Mouse (Mus musculus): ENCODE data around the gene Nfkb1. TPM values are rescaled to one million over a fixed set of nuclear protein-coding genes. Genes with fewer than 3 reads are reported as not detected.
A peak's percentile ranks its signal among the peaks of the same experiment; 100 is the strongest.

Nfkb1 gene
- total and polyA plus RNA-seq, 2 experiments from 2014 or later = 4.2 to 26.2 TPM

GRCm38 (mm10) chr3:135628706-135629169 is 62.6 kb downstream of the Nfkb1 start:
- DNase-seq (ENCODE audit: low spot score) = no peak
- Histone ChIP-seq H3K9ac (replicated peaks; ENCODE audit: low read length, poor library complexity, severe bottlenecking) (no peak overlapping the region), H3K9me3 (ENCODE audit: low read length) (no peaks in the 10 kb centered on the region), H3K27me3 (ENCODE audit: insufficient read depth, low read length) (no peaks in the 10 kb centered on the region), H3K4me2 (ENCODE audit: low read depth, low read length, poor library complexity, severe bottlenecking) (no peak overlapping the region), H3K4me3 (ENCODE audit: low read depth, low read length) (no peak overlapping the region), H3K27ac (ENCODE audit: low read depth, low read length) (no peak overlapping the region), H3K36me3 (ENCODE audit: insufficient read depth, low read length) (peaks cover 14% of the 10 kb centered on the region), H3K4me1 (ENCODE audit: insufficient read depth, low read length) (no peaks in the 10 kb centered on the region)
- ATAC-seq (ENCODE audit: low FRiP score) = no peak
- TF ChIP-seq CTCF (IDR thresholded peaks at IDR 0.05) = no peak
- WGBS = 87% methylated on average over 9 of the region's 9 CpGs

GRCm38 (mm10) chr3:135628000-135628705 is 63.2 kb downstream of the Nfkb1 start:
- ATAC-seq (ENCODE audit: low FRiP score) = no peak
- Histone ChIP-seq H3K9ac (replicated peaks; ENCODE audit: low read length, poor library complexity, severe bottlenecking) (no peak overlapping the region), H3K27me3 (ENCODE audit: insufficient read depth, low read length) (no peaks in the 10 kb centered on the region), H3K36me3 (ENCODE audit: insufficient read depth, low read length) (peaks cover 14% of the 10 kb centered on the region), H3K27ac (ENCODE audit: low read depth, low read length) (no peak overlapping the region), H3K4me3 (ENCODE audit: low read depth, low read length) (no peak overlapping the region), H3K9me3 (ENCODE audit: low read length) (no peaks in the 10 kb centered on the region), H3K4me2 (ENCODE audit: low read depth, low read length, poor library complexity, severe bottlenecking) (no peak overlapping the region), H3K4me1 (ENCODE audit: insufficient read depth, low read length) (no peaks in the 10 kb centered on the region)
- DNase-seq (ENCODE audit: low spot score) = no peak
- TF ChIP-seq CTCF (IDR thresholded peaks at IDR 0.05) = no peak
- 91% methylated on average over 9 of the region's 9 CpGs for WGBS

- H3K27me3 ChIP-seq (ENCODE audit: insufficient read depth, low read length) = no peaks in the 10 kb centered on the region
- no peak overlapping the region for H3K27ac ChIP-seq (ENCODE audit: low read depth, low read length)
- H3K4me2 ChIP-seq (ENCODE audit: low read depth, low read length, poor library complexity, severe bottlenecking) = no peak overlapping the region
- DNase-seq (ENCODE audit: low spot score) = no peak
- WGBS = 98% methylated on average over 2 of the region's 2 CpGs
- no peak for ATAC-seq (ENCODE audit: low FRiP score)
- H3K4me1 ChIP-seq (ENCODE audit: insufficient read depth, low read length) = no peaks in the 10 kb centered on the region
- no peaks in the 10 kb centered on the region for H3K9me3 ChIP-seq (ENCODE audit: low read length)
- TF ChIP-seq CTCF (IDR thresholded peaks at IDR 0.05) = no peak
- H3K9ac ChIP-seq (replicated peaks; ENCODE audit: low read length, poor library complexity, severe bottlenecking) = no peak overlapping the region
- peaks cover 14% of the 10 kb centered on the region for H3K36me3 ChIP-seq (ENCODE audit: insufficient read depth, low read length)
- no peak overlapping the region for H3K4me3 ChIP-seq (ENCODE audit: low read depth, low read length)
Measured at GRCm38 (mm10) chr3:135625290-135625689, 66.1 kb downstream of the Nfkb1 start.

GRCm38 (mm10) chr3:135616730-135617129 is 74.6 kb downstream of the Nfkb1 start:
- no peak overlapping the region for H3K4me3 ChIP-seq (ENCODE audit: low read depth, low read length)
- H3K9me3 ChIP-seq (ENCODE audit: low read length) = no peaks in the 10 kb centered on the region
- no peak for TF ChIP-seq CTCF (IDR thresholded peaks at IDR 0.05)
- 89% methylated on average over 7 of the region's 7 CpGs for WGBS
- no peak for DNase-seq (ENCODE audit: low spot score)
- no peaks in the 10 kb centered on the region for H3K27me3 ChIP-seq (ENCODE audit: insufficient read depth, low read length)
- H3K27ac ChIP-seq (ENCODE audit: low read depth, low read length) = no peak overlapping the region
- no peak for ATAC-seq (ENCODE audit: low FRiP score)
- no peaks in the 10 kb centered on the region for H3K4me1 ChIP-seq (ENCODE audit: insufficient read depth, low read length)
- peaks cover 44% of the 10 kb centered on the region for H3K36me3 ChIP-seq (ENCODE audit: insufficient read depth, low read length)
- H3K4me2 ChIP-seq (ENCODE audit: low read depth, low read length, poor library complexity, severe bottlenecking) = no peak overlapping the region
- no peak overlapping the region for H3K9ac ChIP-seq (replicated peaks; ENCODE audit: low read length, poor library complexity, severe bottlenecking)

GRCm38 (mm10) chr3:135614376-135614775 is 77.0 kb downstream of the Nfkb1 start:
- Histone ChIP-seq H3K4me3 (ENCODE audit: low read depth, low read length) (no peak overlapping the region), H3K9ac (replicated peaks; ENCODE audit: low read length, poor library complexity, severe bottlenecking) (no peak overlapping the region), H3K4me2 (ENCODE audit: low read depth, low read length, poor library complexity, severe bottlenecking) (no peak overlapping the region), H3K36me3 (ENCODE audit: insufficient read depth, low read length) (peaks cover 44% of the 10 kb centered on the region), H3K27ac (ENCODE audit: low read depth, low read length) (no peak overlapping the region), H3K4me1 (ENCODE audit: insufficient read depth, low read length) (0 out of 2 replicates have a peak, but pooled peaks cover 4% of the 10 kb centered on the region), H3K27me3 (ENCODE audit: insufficient read depth, low read length) (no peaks in the 10 kb centered on the region), H3K9me3 (ENCODE audit: low read length) (no peaks in the 10 kb centered on the region)
- DNase-seq (ENCODE audit: low spot score) (no peak), ATAC-seq (ENCODE audit: low FRiP score) (no peak)
- WGBS = 61% methylated on average over 3 of the region's 3 CpGs
- TF ChIP-seq CTCF (IDR thresholded peaks at IDR 0.05) = no peak

GRCm38 (mm10) chr3:135610221-135610620 is 81.1 kb downstream of the Nfkb1 start:
- 20% methylated on average over 3 of the region's 3 CpGs for WGBS
- Histone ChIP-seq H3K4me2 (ENCODE audit: low read depth, low read length, poor library complexity, severe bottlenecking) (no peak overlapping the region), H3K4me1 (ENCODE audit: insufficient read depth, low read length) (0 out of 2 replicates have a peak, but pooled peaks cover 4% of the 10 kb centered on the region), H3K9ac (replicated peaks; ENCODE audit: low read length, poor library complexity, severe bottlenecking) (no peak overlapping the region), H3K9me3 (ENCODE audit: low read length) (no peaks in the 10 kb centered on the region), H3K27ac (ENCODE audit: low read depth, low read length) (peak overlapping the region; percentile 58), H3K27me3 (ENCODE audit: insufficient read depth, low read length) (no peaks in the 10 kb centered on the region), H3K4me3 (ENCODE audit: low read depth, low read length) (no peak overlapping the region), H3K36me3 (ENCODE audit: insufficient read depth, low read length) (peaks cover 28% of the 10 kb centered on the region)
- ATAC-seq (ENCODE audit: low FRiP score) = peak; percentile 89
- peak; percentile 80 for DNase-seq (ENCODE audit: low spot score)
- TF ChIP-seq CTCF (IDR thresholded peaks at IDR 0.05) = no peak
